Mouse (Mus musculus) spleen, postnatal 14 days (tissue): ENCODE measurements at regions not wholly inside any gene's neighbourhood (a gene's known extent, or its start where the extent isn't known, plus 50 kb on each side); places are given as distances from the start of the nearest gene placed in this dataset.
"Not testable (repeated sequence)": the region's sequence is repeated elsewhere in the genome, so short reads cannot be mapped to it uniquely, and the experiment has no call there.

Source experiments
- DNase-seq, 2 experiments: peaks; one replicate each; pipeline ENCODE4 v3.0.0; 2021 to 2022; ENCODE audit warnings: low spot score in 2 of 2

DNA sequence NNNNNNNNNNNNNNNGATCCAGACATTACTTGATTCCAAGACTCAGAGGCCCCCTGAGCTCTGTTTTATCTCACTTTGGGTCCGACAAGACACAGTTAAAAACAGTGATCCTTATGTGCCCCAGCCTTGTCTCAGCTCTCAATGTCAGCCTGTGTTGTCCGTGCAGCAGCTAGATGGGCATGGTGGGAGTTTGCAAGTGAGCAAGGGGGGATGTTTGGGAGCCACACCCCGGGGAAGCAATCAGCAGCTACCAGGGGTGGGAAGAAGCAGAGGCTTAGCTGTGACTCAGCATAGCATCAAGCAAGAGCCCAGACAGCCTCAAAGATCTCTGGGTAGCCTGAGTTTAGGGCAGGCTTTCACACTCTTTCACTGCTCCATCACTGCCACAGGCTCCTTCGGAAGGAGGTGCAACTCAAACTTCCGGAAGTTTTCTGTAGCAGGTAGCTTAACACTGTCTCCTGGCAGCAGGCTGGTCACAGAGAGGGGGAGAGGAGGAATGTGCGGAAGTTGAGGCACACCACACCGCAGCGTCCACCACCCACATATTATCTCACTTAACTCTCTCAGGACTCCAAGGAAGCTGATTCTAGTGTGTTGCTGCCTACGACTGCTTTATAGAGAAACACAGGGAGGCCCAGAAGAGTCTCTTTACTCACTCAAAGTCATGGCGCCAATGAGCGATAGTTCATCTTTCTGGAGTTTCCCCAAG is 80.2 kb upstream of the Defb33 start:
- DNase-seq: not testable (repeated sequence)

DNA sequence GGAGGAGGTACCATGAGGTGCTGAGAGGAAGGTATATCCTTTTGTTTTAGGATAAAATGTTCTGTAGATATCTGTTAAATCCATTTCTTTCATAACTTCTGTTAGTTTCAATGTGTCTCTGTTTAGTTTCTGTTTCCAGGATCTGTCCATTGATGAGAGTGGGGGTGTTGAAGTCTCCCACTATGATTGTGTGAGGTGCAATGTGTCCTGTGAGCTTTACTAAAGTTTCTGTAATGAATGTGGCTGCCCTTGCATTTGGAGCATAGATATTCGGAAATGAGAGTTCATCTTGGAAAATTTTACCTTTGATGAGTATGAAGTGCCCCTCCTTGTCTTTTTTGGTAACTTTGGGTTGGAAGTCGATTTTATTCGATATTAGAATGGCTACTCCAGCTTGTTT is 79.0 kb upstream of the Defb33 start:
- not testable (repeated sequence) for DNase-seq

DNA sequence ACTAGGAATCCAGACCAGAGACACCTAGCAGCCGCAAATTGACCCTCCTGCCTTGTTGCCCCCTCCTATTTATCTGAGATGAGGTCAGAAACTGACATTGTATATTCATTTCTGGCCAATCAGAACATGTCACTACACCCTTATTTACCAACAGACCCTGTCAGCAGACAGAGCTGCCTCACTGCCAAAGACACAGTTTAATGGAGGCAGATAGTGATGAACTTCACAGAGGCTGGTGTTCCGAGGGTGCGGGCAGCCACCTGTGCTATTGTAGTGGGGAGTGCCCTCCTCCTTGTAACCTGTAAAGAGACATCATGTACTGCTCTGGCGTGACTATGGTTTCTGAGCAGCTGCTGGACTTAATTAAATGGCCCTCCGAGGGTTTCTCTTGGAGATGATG is 70.0 kb upstream of the Defb33 start:
- DNase-seq: peak in 1 of 2 experiments; percentile 37

DNA sequence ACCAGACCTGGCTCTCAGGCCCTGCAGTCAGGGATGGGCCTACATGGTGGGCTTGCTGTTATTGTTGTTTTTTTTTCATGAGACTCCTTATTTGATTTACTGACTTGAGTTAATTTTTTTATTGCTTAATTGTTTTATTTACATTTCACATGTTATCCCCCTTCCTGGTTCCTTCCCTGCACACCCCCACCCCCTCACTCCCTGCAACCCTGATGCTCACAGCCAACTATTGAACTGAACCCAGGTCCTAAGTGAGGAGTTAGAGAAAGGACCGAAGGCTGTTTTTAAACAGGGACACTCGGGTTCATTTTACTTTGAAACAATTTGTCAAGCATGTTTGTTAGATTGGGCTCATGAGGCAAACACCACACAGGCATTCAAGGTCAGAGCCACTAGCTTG is 69.2 kb upstream of the Defb33 start:
- DNase-seq: not testable (repeated sequence)

DNA sequence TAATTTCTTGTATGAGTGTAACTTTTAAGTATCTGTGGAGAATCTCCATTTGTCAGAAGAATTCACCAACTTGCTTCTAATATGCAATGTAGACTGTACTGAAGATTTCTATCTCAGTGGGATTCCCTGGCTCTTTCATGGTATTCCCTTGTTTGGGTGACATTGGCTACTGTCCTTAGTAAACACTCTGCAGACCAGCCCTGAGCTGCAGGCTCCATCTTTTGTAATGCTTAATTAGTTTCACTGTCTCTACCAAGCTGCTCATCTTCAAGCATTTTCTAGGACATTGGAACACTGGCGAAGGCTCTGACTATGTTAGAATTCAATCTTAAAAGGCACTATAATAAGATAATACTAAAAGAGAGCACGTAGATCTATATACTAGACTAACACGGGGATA is 53.0 kb upstream of the Defb33 start:
- DNase-seq: not testable (repeated sequence)
